Mouse (Mus musculus): Measurements from ENCODE around the gene Hydin. TPM values are rescaled to one million over a fixed set of nuclear protein-coding genes. Genes with fewer than 3 reads are reported as not detected.
"Not testable (repeated sequence)": the region's sequence is repeated elsewhere in the genome, so short reads cannot be mapped to it uniquely, and the experiment has no call there.

Gene Hydin
- polyA plus RNA-seq, 1 experiment from 2014 or later = 0.17 TPM

DNA sequence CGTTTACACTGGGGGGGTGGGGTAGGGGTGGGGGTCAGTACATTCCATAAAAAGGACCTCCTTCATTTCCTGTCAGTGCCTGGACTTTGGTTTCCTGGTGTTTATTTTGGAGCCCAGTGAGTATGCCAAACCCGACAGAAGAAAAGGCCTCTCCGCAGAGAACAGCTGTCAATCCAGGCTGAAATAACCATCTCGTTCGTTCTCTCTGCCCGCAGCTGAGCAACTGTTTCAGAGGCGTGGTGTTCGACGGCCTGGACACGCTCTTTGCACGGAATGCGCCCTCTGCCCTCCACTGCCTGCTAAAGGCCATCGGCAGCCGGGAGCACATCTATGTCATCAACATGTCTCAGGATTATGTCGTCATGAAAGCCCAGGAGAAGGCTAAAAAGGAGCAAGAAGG, 258.5 kb downstream of the Hydin start:
- Histone ChIP-seq H3K27ac (replicated peaks; ENCODE audit: low read depth, low read length) (no peak overlapping the region), H3K27me3 (ENCODE audit: control insufficient read depth, insufficient read depth, low read length) (no peaks in the 10 kb centered on the region), H3K9me3 (replicated peaks; ENCODE audit: control insufficient read depth, low read length) (no peaks in the 10 kb centered on the region), H3K4me3 (ENCODE audit: low read depth, low read length) (no peak overlapping the region), H3K4me1 (ENCODE audit: control insufficient read depth, insufficient read depth, low read length) (no peaks in the 10 kb centered on the region), H3K9ac (replicated peaks; ENCODE audit: low read length) (no peak overlapping the region), H3K36me3 (replicated peaks; ENCODE audit: control insufficient read depth, insufficient read depth, low read depth, low read length) (no peaks in the 10 kb centered on the region), H3K4me2 (ENCODE audit: low read depth, low read length) (no peak overlapping the region)
- WGBS = 50% methylated on average over 15 of the region's 15 CpGs
- no peak for DNase-seq (ENCODE audit: low spot score)
- ATAC-seq (replicated peaks; ENCODE audit: insufficient number of reproducible peaks, low FRiP score, low TSS enrichment, low read depth) = no peak

- H3K36me3 ChIP-seq (replicated peaks; ENCODE audit: control insufficient read depth, insufficient read depth, low read depth, low read length) = no peaks in the 10 kb centered on the region
- ATAC-seq (replicated peaks; ENCODE audit: insufficient number of reproducible peaks, low FRiP score, low TSS enrichment, low read depth) = no peak
- H3K27me3 ChIP-seq (ENCODE audit: control insufficient read depth, insufficient read depth, low read length) = no peaks in the 10 kb centered on the region
- no peak overlapping the region for H3K27ac ChIP-seq (replicated peaks; ENCODE audit: low read depth, low read length)
- no peaks in the 10 kb centered on the region for H3K9me3 ChIP-seq (replicated peaks; ENCODE audit: control insufficient read depth, low read length)
- no peaks in the 10 kb centered on the region for H3K4me1 ChIP-seq (ENCODE audit: control insufficient read depth, insufficient read depth, low read length)
- DNase-seq (ENCODE audit: low spot score) = no peak
- H3K4me2 ChIP-seq (ENCODE audit: low read depth, low read length) = no peak overlapping the region
- H3K9ac ChIP-seq (replicated peaks; ENCODE audit: low read length) = no peak overlapping the region
- no peak overlapping the region for H3K4me3 ChIP-seq (ENCODE audit: low read depth, low read length)
- 71% methylated on average over 8 of the region's 8 CpGs for WGBS
Observed at GRCm38 (mm10) chr8:110530008-110530762, 263.4 kb downstream of the Hydin start.

DNA sequence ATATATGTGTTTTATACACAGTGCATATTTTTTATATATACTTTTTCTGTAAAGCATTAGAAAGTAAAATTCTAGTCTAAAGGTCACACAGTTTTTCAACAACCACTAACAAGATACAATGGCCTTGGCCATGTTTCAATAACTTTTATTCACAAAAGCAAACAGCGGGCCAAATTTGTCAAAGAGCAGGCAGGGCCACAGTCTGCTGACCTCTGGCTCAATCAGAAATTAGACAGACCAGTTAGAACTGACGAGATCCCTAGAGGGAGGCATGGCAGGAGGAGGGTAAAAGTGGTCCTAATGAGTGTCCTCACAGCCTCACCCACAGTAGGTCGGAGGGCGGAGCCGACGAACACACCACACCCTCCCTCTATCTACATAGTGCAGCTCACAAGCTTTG, 267.0 kb downstream of the Hydin start:
- WGBS = 83% methylated on average over 6 of the region's 6 CpGs

GRCm38 (mm10) chr8:110537849-110538248, 271.1 kb downstream of the Hydin start:
- WGBS = 83% methylated on average over 4 of the region's 4 CpGs
- Histone ChIP-seq H3K9ac (replicated peaks; ENCODE audit: low read length) (no peak overlapping the region), H3K4me2 (ENCODE audit: low read depth, low read length) (no peak overlapping the region), H3K36me3 (replicated peaks; ENCODE audit: control insufficient read depth, insufficient read depth, low read depth, low read length) (no peaks in the 10 kb centered on the region), H3K27me3 (ENCODE audit: control insufficient read depth, insufficient read depth, low read length) (no peaks in the 10 kb centered on the region), H3K4me1 (ENCODE audit: control insufficient read depth, insufficient read depth, low read length) (no peaks in the 10 kb centered on the region), H3K9me3 (replicated peaks; ENCODE audit: control insufficient read depth, low read length) (no peaks in the 10 kb centered on the region), H3K27ac (replicated peaks; ENCODE audit: low read depth, low read length) (no peak overlapping the region), H3K4me3 (ENCODE audit: low read depth, low read length) (no peak overlapping the region)
- DNase-seq (ENCODE audit: low spot score) (no peak), ATAC-seq (replicated peaks; ENCODE audit: insufficient number of reproducible peaks, low FRiP score, low TSS enrichment, low read depth) (no peak)

More for the DNA sequence above, 267.0 kb downstream of the Hydin start:
- no peak for DNase-seq (ENCODE audit: low spot score)
- Histone ChIP-seq H3K9ac (replicated peaks; ENCODE audit: low read length) (no peak overlapping the region), H3K27ac (replicated peaks; ENCODE audit: low read depth, low read length) (no peak overlapping the region), H3K36me3 (replicated peaks; ENCODE audit: control insufficient read depth, insufficient read depth, low read depth, low read length) (no peaks in the 10 kb centered on the region), H3K9me3 (replicated peaks; ENCODE audit: control insufficient read depth, low read length) (no peaks in the 10 kb centered on the region), H3K4me1 (ENCODE audit: control insufficient read depth, insufficient read depth, low read length) (no peaks in the 10 kb centered on the region), H3K4me2 (ENCODE audit: low read depth, low read length) (no peak overlapping the region), H3K27me3 (ENCODE audit: control insufficient read depth, insufficient read depth, low read length) (no peaks in the 10 kb centered on the region), H3K4me3 (ENCODE audit: low read depth, low read length) (no peak overlapping the region)
- ATAC-seq (replicated peaks; ENCODE audit: insufficient number of reproducible peaks, low FRiP score, low TSS enrichment, low read depth) = no peak

- WGBS = 96% methylated on average over 1 of the region's 1 CpGs
- H3K27ac ChIP-seq (replicated peaks; ENCODE audit: low read depth, low read length) = no peak overlapping the region
Observed at GRCm38 (mm10) chr8:110550343-110550742, 283.6 kb downstream of the Hydin start.

DNA sequence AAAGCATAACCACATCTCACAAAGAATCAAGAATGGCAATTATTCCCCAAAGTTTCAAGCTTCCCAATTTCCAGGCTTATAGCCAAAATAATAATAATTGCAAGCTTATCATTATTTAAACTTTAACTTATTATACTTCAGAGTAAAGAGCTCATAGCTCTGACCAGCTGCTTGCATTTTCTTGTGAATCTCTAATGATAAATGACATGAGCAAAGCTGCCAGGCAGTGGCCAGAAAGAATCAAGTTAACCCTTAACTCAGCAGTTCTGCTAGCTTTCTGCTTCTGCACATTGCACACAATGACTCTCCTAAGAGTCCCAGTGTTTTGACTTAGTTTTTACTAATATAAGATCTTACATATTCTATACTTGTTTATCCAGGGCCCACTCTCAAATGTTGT, 285.3 kb downstream of the Hydin start:
- not testable (repeated sequence) for H3K4me1 ChIP-seq (ENCODE audit: control insufficient read depth, insufficient read depth, low read length)

More at GRCm38 (mm10) chr8:110550343-110550742, 283.6 kb downstream of the Hydin start:
- H3K4me1 ChIP-seq (ENCODE audit: control insufficient read depth, insufficient read depth, low read length) = no peaks in the 10 kb centered on the region
- ATAC-seq (replicated peaks; ENCODE audit: insufficient number of reproducible peaks, low FRiP score, low TSS enrichment, low read depth) (no peak), DNase-seq (ENCODE audit: low spot score) (no peak)
- H3K4me3 ChIP-seq (ENCODE audit: low read depth, low read length) = no peak overlapping the region
- no peaks in the 10 kb centered on the region for H3K27me3 ChIP-seq (ENCODE audit: control insufficient read depth, insufficient read depth, low read length)
- no peaks in the 10 kb centered on the region for H3K9me3 ChIP-seq (replicated peaks; ENCODE audit: control insufficient read depth, low read length)
- H3K36me3 ChIP-seq (replicated peaks; ENCODE audit: control insufficient read depth, insufficient read depth, low read depth, low read length) = no peaks in the 10 kb centered on the region
- H3K4me2 ChIP-seq (ENCODE audit: low read depth, low read length) = no peak overlapping the region
- H3K9ac ChIP-seq (replicated peaks; ENCODE audit: low read length) = no peak overlapping the region

DNA sequence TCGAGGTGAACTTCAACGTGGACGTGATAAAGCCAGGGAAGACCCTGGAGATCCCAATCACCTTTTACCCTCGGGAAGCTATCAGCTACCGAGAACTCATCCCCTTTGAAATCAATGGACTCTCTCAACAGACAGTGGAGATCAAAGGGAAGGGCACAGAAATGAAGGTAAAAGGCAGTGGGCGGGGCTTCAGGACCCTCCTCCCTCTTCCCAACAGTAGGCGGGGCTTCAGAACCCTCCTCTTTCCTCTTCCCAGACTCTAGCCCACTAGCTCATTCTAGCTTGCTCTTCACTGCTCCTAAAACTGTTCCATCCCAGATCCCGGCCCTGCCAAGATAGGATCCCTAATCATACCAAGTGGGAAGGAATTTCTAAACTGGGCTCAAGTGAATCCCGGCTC, 325.9 kb downstream of the Hydin start:
- no peak overlapping the region for H3K9ac ChIP-seq (replicated peaks; ENCODE audit: low read length)
- H3K4me3 ChIP-seq (ENCODE audit: low read depth, low read length) = no peak overlapping the region
- WGBS = 79% methylated on average over 9 of the region's 9 CpGs
- H3K36me3 ChIP-seq (replicated peaks; ENCODE audit: control insufficient read depth, insufficient read depth, low read depth, low read length) = no peaks in the 10 kb centered on the region
- no peak overlapping the region for H3K4me2 ChIP-seq (ENCODE audit: low read depth, low read length)
- H3K27ac ChIP-seq (replicated peaks; ENCODE audit: low read depth, low read length) = no peak overlapping the region
- no peaks in the 10 kb centered on the region for H3K9me3 ChIP-seq (replicated peaks; ENCODE audit: control insufficient read depth, low read length)
- ATAC-seq (replicated peaks; ENCODE audit: insufficient number of reproducible peaks, low FRiP score, low TSS enrichment, low read depth) = no peak
- no peaks in the 10 kb centered on the region for H3K27me3 ChIP-seq (ENCODE audit: control insufficient read depth, insufficient read depth, low read length)
- no peaks in the 10 kb centered on the region for H3K4me1 ChIP-seq (ENCODE audit: control insufficient read depth, insufficient read depth, low read length)
- DNase-seq (ENCODE audit: low spot score) = no peak

More for the DNA sequence above, 285.3 kb downstream of the Hydin start:
- DNase-seq (ENCODE audit: low spot score); H3K4me3 ChIP-seq (ENCODE audit: low read depth, low read length); H3K9ac ChIP-seq (replicated peaks; ENCODE audit: low read length); H3K4me2 ChIP-seq (ENCODE audit: low read depth, low read length); H3K27me3 ChIP-seq (ENCODE audit: control insufficient read depth, insufficient read depth, low read length); H3K36me3 ChIP-seq (replicated peaks; ENCODE audit: control insufficient read depth, insufficient read depth, low read depth, low read length); H3K9me3 ChIP-seq (replicated peaks; ENCODE audit: control insufficient read depth, low read length); ATAC-seq (replicated peaks; ENCODE audit: insufficient number of reproducible peaks, low FRiP score, low TSS enrichment, low read depth); H3K27ac ChIP-seq (replicated peaks; ENCODE audit: low read depth, low read length): not testable (repeated sequence)

DNA sequence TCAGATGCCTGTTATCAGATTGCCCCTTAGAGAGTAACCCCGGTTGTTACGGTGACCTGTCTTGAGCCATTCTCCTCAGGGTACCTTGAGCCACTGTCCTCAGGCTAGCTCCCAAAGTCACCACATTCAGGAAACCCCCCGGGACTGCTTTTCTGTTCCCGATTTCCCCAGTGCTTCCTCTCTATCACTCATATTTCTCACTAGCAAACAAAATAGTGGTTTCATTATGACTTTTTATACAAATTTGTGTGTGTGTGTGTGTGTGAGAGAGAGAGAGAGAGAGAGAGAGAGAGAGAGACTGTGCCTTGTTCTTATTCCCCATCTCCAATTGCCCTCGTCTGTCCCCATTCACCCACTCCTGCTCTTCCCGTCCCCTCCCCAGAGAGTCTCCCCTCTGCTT, 327.4 kb downstream of the Hydin start:
- ATAC-seq (replicated peaks; ENCODE audit: insufficient number of reproducible peaks, low FRiP score, low TSS enrichment, low read depth) (no peak), DNase-seq (ENCODE audit: low spot score) (no peak)

More for the DNA sequence above, 327.4 kb downstream of the Hydin start:
- H3K4me1 ChIP-seq (ENCODE audit: control insufficient read depth, insufficient read depth, low read length) = no peaks in the 10 kb centered on the region
- WGBS = 72% methylated on average over 6 of the region's 6 CpGs
- H3K36me3 ChIP-seq (replicated peaks; ENCODE audit: control insufficient read depth, insufficient read depth, low read depth, low read length) = no peaks in the 10 kb centered on the region
- no peaks in the 10 kb centered on the region for H3K9me3 ChIP-seq (replicated peaks; ENCODE audit: control insufficient read depth, low read length)
- H3K27me3 ChIP-seq (ENCODE audit: control insufficient read depth, insufficient read depth, low read length) = no peaks in the 10 kb centered on the region
- H3K9ac ChIP-seq (replicated peaks; ENCODE audit: low read length) = no peak overlapping the region
- H3K27ac ChIP-seq (replicated peaks; ENCODE audit: low read depth, low read length) = no peak overlapping the region
- no peak overlapping the region for H3K4me3 ChIP-seq (ENCODE audit: low read depth, low read length)
- H3K4me2 ChIP-seq (ENCODE audit: low read depth, low read length) = no peak overlapping the region
